In genomic region chr9:70929840-70930640, GRCm38 (mm10) we compare ENCODE assay signal across 8 mouse cellular contexts. TPM values are rescaled to one million over a fixed set of nuclear protein-coding genes. Genes with fewer than 3 reads are reported as not detected.
DNase-seq lines count a peak whose midpoint lies in the region; ATAC-seq lines count a peak whose summit lies in the region.

No protein-coding gene starts in this region.

- no peaks in the 10 kb centered on the region for H3K27me3 ChIP-seq in midbrain, embryonic 11.5 days (ENCODE audit: control insufficient read depth, insufficient read depth, low read length)
- no peaks in the 10 kb centered on the region for H3K27me3 ChIP-seq in midbrain, embryonic 13.5 days

- H3K9me3 ChIP-seq in midbrain, embryonic 11.5 days (ENCODE audit: control insufficient read depth, low read length), result no peaks in the 10 kb centered on the region
- H3K9me3 ChIP-seq in midbrain, embryonic 13.5 days, result no peaks in the 10 kb centered on the region

- H3K4me1 ChIP-seq in midbrain, embryonic 11.5 days (ENCODE audit: control insufficient read depth, insufficient read depth, low read length), result no peaks in the 10 kb centered on the region
- no peaks in the 10 kb centered on the region for H3K4me1 ChIP-seq in midbrain, embryonic 13.5 days (replicated peaks)

- no peak overlapping the region for H3K4me2 ChIP-seq in midbrain, embryonic 11.5 days
- H3K4me2 ChIP-seq in midbrain, embryonic 13.5 days (replicated peaks), result no peak overlapping the region

- 57% methylated on average over 15 of the region's 15 CpGs for WGBS in midbrain, embryonic 11.5 days
- 56% methylated on average over 15 of the region's 15 CpGs for WGBS in midbrain, embryonic 13.5 days

- H3K36me3 ChIP-seq in midbrain, embryonic 11.5 days (ENCODE audit: control insufficient read depth, insufficient read depth, low read length), result no peaks in the 10 kb centered on the region
- H3K36me3 ChIP-seq in midbrain, embryonic 13.5 days, result no peaks in the 10 kb centered on the region

- H3K4me3 ChIP-seq in midbrain, embryonic 11.5 days (ENCODE audit: low read depth, low read length), result no peak overlapping the region
- no peak overlapping the region for H3K4me3 ChIP-seq in midbrain, embryonic 13.5 days (replicated peaks)

- no peak overlapping the region for H3K9ac ChIP-seq in midbrain, embryonic 11.5 days (ENCODE audit: low read length)
- H3K9ac ChIP-seq in midbrain, embryonic 13.5 days (replicated peaks), result no peak overlapping the region

- no peak overlapping the region for H3K27ac ChIP-seq in midbrain, embryonic 11.5 days (ENCODE audit: low read depth, low read length)
- H3K27ac ChIP-seq in midbrain, embryonic 13.5 days, result no peak overlapping the region

- ATAC-seq in midbrain, embryonic 11.5 days (ENCODE audit: low FRiP score), result no peak
- no peak for ATAC-seq in midbrain, embryonic 13.5 days

- DNase-seq in midbrain, embryonic 11.5 days (ENCODE audit: low spot score, missing footprints), result peak; percentile 87
- peak; percentile 16 to 35 for DNase-seq in adrenal gland, adult 18-20 months (ENCODE audit: low spot score in 2 of 2)
- DNase-seq in embryo, embryonic 10 days (ENCODE audit: low spot score), result peak; percentile 63
- peak; percentile 54 for DNase-seq in kidney, adult 9 months
- peak; percentile 40 to 47 for DNase-seq in lung, adult 18-20 months
- peak; percentile 36 for DNase-seq in right cerebral cortex, postnatal 14 days
- DNase-seq in adipocyte (ENCODE audit: low spot score), result no peak

RNA-seq across cellular contexts. Expression of gene Lipc, which starts 22.0 kb away (rescaled TPM):
- polyA plus RNA-seq in midbrain, embryonic 11.5 days (2014; fragmentation: Nextera tagmentation; extraction: Ambion mirVana), result not detected in 2 replicates
- not detected in 2 replicates for polyA plus RNA-seq in midbrain, embryonic 13.5 days (2015; fragmentation: Nextera tagmentation; extraction: Ambion mirVana)
- not detected for total RNA-seq in adrenal gland, adult 18-20 months (2021)
